Mouse (Mus musculus): Measurements from ENCODE around the gene Csk.

Csk gene

GRCm38 (mm10) chr9:57637741-57638322, 15.6 kb downstream of the Csk start:
- DNase-seq, result no peak

GRCm38 (mm10) chr9:57637272-57637671, 16.2 kb downstream of the Csk start:
- DNase-seq, result no peak

DNA sequence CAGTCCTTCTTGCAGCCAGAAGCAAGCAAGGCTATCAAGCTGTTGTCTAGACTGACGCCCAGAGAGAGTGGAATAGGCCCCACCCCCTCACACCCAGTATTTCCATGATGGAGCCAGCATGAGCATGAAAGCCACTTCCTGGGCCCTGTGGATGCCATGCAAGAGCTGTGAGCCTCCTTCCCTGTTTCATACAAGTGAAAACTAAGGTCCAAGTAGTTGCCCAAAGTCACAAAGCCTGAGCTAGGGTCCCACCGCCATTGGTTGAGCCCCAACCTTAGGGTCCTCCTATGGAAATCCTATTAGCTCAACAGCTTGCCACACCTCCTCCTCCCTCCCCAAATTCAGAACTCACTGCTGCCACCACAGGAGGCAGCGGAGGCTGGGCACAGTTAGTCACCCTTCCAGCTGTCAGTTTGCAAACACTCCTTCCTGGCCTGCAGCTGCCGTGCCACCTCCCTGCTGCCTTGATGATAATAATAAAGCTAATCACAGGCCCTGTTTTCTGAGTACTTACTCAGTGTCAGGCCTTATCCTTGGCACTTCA, 19.9 kb downstream of the Csk start:
- no peak for DNase-seq

GRCm38 (mm10) chr9:57629118-57629874, 24.1 kb downstream of the Csk start:
- peak; percentile 43 to 65 for DNase-seq

DNA sequence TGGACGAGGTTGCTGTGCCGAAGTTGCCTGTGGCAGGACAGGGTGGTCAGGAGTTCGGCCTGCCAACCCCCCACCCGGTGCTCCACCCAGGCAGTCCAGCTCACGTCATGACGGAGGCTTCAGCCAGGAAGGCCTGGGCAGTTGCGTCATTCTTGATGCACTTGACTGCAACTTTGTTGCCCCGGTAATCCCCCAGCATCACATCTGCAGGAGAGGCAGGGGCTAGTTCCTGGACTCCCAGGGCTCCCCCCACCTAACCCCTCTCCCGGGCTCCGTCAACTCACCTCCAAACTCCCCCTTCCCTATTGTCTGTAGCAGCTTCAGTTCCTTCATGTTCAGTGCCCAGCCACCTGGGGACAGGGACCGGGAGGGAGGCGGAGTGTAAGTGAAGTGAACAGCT, 24.7 kb downstream of the Csk start:
- DNase-seq, result no peak

GRCm38 (mm10) chr9:57627892-57628291, 25.5 kb downstream of the Csk start:
- no peak for DNase-seq

DNA sequence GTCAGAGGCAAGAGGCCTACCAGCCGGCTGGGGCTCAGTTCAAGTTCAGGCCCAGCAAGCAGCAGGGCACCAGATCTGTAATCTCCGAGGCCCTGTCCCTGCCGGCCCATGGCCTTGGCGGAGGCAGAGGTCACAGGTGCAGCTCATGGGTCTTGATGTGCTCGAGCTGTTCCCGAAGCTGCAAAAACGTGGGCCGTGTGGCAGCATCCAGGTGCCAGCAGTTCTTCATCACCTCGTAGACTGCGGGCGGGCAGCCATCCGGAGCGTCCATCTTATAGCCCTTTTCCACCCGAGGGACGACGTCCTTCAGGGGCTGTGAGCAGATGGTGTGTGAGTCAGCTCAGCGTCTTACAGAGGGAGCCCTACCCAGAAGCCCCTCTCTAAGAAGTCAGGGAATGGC, 26.2 kb downstream of the Csk start:
- no peak for DNase-seq

DNA sequence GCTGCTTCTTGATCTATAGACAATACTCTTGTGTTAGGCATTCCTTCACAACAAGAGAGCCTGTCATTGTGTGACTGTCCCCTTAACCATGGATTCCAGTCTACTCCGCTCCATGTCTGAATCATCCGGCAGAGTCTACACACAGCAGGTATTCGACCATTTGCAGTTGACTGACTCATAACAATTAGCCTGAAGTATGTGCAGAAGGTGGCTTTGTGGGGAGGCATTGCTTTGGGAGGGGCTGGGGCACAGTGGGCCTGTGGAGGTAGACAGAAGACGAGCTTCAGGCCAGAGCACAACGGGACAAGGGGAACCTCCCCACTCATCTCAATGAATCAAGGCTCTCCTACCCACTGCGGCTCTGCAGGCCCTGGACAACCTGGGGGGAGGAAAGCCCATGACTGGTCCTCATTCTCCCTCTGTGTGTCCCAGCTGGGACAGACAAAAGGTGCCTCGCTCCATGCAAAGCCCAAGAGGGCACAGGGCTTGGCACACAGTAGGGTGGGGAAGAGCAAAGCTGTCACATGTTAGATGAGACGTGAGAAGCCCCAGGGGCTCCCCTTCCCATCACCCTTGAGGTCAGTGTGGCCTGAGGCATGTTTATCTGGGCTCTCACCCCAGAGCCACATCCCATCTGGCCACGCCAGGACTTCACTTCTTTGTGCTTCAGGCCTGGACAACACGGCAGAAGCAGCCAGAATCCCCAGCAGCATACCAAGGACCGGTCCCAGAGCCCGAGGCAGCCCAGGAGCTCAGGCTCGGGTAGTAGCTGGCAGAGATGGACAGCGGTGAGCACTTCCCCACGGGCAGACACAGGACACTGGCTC, 27.5 kb downstream of the Csk start:
- DNase-seq, result no peak

- DNase-seq, result no peak
These were observed 29.1 kb downstream of the Csk start for GRCm38 (mm10) chr9:57624295-57624694.

GRCm38 (mm10) chr9:57620674-57621073, 32.8 kb downstream of the Csk start, which contains the start of gene Lman1l:
Gene Lman1l, minus strand, starts transcription at chr9:57620774.
- DNase-seq, result no peak

DNA sequence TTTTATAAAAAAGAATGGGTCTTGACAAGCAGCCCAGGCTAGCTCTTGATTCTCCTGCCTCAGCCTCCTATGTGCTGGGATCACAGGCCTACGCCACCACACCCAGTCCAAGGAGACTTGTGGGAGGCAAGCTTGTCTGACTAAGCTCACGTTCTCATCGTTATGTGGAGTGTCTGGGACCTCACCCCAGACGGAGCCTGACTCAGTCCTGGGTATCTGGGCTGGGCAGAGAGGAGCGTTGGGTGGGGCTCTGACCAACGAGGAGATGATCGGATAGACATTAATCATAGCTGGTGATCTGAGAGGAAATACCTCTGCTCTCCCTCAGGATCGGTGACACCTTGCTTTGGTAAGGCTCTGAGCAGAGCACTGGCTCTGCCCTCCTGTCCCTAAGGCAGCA, 34.6 kb downstream of the Csk start:
- no peak for DNase-seq

DNA sequence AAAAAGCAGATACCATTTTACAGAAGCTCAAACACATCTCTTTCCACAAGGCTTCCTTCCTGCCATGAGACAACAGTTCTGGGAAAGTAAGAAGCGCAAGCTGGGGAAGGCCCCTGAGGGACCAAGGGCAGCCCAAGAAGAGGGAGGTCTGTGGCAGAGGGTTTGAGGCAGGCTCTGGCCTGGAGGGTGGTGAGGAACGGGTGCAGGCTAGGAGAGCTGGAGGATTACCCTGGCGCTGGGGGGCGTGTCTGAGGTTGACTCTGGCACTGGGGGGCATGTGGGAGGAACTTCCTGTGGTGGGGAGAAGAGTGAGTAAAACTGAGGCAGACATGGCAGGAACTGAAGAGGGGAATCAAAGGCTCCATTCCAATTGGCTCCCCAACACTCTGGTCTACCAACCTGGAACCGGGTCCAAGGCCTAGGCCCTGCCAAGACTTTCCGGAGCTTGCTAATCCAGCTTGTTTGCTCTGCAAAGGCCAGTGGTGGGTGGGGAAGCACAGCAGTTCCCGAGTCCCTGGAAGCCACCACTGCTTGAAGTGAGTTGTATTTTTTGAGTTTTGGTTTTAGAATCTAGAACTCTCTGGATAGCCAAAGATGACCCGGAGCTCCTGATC, 35.8 kb downstream of the Csk start:
- DNase-seq, result no peak

DNA sequence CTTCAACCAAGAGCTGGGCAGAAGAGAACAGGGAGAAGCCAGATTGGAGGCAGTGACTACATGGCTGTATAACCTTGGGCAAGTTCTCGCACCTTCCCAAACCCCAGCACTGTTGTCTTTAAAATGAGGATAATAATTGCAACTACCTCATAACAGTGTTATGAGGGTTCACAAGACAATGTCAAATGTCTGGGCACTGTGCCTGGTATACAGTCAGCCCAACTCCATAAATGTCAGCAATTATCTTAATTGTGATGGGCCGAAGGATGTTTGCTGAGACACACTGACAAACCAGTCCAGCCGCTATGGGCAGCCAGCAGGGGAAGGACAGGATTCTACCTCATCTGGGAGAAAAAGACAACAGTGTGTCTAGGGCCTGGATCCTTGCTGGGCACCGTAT, 38.6 kb downstream of the Csk start:
- no peak for DNase-seq

DNA sequence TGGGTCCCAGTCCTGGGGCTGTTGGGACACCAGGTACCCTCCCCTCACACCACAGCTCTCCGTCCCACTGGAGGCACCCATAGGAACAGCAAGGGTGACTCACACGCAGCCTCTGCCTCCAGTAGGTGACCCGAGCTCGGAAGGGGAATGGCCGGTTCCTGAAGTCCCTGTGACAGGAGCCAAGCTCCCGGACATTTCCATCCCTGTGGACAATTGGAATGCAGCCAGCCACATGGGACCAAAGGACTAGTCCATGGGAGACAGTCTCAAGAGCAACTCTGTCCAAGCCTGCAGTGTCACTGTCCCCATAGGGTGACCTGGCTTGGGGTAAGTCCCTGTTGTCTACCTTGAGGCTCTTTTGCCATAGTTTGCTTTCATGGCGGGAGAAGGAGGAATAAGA, 39.5 kb downstream of the Csk start:
- DNase-seq, result no peak

- no peak for DNase-seq
These were observed 40.8 kb downstream of the Csk start for GRCm38 (mm10) chr9:57612587-57612986.

GRCm38 (mm10) chr9:57610359-57610826, 43.0 kb downstream of the Csk start:
- DNase-seq, result no peak

- no peak for DNase-seq
These were observed 43.6 kb downstream of the Csk start for GRCm38 (mm10) chr9:57609803-57610202.

DNA sequence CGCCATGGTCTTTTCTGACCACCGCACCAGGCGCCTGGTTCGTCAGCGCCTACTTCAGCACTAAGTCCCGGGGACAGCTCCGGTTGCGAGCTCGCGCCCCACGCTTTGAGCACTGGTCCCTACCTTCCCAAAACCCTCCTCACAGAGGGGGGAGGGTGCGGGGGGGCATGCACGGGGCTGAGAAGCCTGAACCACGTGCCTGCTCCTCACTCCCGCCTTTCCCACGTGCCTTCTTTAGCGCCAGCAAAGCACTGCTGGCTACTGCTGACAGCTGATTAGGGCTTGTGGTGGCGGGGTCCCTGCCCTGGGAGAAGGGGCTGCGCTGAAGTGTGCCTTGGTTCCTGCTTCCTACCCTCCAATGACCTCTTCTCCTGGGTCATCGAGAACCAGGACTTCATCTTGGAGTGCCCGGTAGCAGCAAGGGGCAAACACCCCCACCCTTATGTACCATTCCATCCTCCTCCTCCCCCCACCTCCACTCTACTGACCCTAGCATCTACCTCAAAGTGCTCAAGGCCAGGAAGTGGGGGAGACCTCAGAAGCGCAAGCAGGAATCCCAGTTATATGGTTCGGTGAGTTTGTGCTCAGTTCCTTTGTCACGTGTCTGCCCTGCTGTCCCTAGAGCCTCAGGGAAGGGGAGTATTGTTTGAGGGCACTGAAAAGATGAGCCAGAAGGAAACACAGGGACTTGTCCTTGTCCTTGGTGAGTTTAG, 47.1 kb downstream of the Csk start, which contains the start of gene Cplx3:
Gene Cplx3 (minus strand): TSS at position 143 of the 713 bp plus-strand sequence.
- DNase-seq, result no peak

DNA sequence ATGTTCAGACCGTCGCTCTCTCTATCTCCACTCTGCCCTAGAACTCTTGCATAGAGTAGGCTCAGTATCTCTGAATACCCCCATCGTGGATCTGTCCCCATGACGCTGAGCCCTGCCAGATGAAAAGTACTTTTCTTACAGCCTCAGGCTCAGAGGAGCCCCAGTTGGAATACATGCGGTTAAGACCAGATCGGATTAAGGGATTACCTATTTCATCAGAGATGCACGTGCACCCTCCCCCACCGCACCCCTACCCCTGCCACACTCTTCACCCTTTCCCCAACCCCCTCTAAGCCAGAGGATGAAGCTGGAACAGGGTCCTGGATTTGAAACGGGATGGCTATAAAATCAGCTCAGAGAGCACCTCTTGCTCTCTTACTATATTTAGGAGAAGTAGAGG, 47.9 kb downstream of the Csk start:
- no peak for DNase-seq

DNA sequence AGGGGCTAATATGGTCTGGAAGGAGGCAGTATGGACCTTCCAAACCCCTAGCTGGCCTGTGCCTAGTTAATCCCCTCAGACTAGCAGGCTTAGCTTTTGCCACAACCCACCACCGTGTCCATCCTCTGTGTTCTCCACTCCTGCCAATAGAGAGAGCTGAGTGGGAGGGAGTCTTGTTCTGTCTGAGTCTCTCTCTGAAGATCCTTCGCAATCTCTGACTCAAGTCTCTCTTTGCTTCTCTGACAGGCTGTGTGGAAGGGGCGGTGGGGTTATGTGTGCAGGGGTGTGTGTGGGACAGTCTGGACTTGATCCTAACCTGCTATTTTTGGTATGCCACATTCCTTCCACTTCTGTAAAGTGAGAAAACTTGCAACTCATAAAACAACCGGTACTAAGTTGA, 48.6 kb downstream of the Csk start:
- no peak for DNase-seq

DNA sequence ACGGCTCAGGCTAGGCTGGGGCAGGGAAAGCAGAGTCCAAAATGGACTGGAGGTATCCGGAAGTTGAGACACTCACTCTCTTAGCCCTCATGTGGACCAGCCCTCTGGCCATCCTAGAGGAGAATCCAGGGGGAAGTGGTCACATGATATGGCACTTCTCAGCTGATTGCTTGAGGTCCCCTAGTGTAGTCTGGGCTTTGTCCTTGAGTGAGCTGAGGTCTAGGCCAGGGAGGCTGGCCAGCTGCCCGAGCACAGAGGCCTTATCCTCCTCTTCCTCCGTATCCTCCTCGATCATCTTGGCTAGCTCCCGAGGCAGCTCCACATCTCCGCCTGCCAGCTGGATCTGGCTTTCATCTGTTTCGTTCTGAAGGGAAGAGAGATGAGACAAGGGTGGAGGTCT, 51.3 kb downstream of the Csk start:
- no peak for DNase-seq

DNA sequence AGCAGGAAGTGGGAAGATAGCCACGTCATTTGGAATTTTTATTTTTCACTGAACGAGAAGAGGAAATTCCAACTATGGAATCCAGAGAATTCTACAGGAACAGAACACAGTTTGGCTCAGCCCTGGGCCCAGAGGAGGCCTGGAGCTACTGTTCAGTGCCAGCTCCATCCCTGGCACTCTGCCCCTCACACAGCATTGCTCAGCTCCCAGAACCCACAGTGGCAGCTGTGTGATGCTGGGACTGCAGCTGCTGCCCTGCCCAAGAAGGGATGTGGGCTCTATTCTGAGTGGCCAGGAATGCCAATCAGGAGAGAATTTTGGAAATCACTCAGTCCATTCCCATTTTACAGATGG, 52.1 kb downstream of the Csk start:
- DNase-seq, result no peak

Measured in thymus, adult 18-20 months (tissue).